Mouse (Mus musculus) neural tube, embryonic 11.5 days (tissue): Measurements from ENCODE around the gene Pea15a. TPM values are rescaled to one million over a fixed set of nuclear protein-coding genes. Genes with fewer than 3 reads are reported as not detected.
"Not testable (repeated sequence)": the region's sequence is repeated elsewhere in the genome, so short reads cannot be mapped to it uniquely, and the experiment has no call there.

ENCODE experiments used
- ATAC-seq: fragments of 200-750 bp; cut with Nextera tagmentation; 2 replicates; pipeline ENCODE4 v1.8.0; 2017; ENCODE audit warnings: moderate number of reproducible peaks, mild to moderate bottlenecking, moderate TSS enrichment, moderate library complexity; ENCODE audit not compliant: insufficient read depth, low FRiP score, low TSS enrichment
- DNase-seq: peaks from one replicate; pipeline ENCODE4 v3.0.0-alpha.2; 2015; ENCODE audit warnings: low spot score
- H3K27ac ChIP-seq: fragments of 300-500 bp; sonication (generic); 2 replicates; pipeline ENCODE4 v1.5.1; 2014; ENCODE audit warnings: low read depth, mild to moderate bottlenecking, low read length
- H3K27me3 ChIP-seq: fragments of 300-500 bp; sonication (generic); 2 replicates; pipeline ENCODE4 v1.6.1; 2014; ENCODE audit warnings: mild to moderate bottlenecking, low read length, mixed read lengths; ENCODE audit not compliant: control insufficient read depth, insufficient read depth
- H3K36me3 ChIP-seq: fragments of 300-500 bp; sonication (generic); 2 replicates; pipeline ENCODE4 v1.6.1; 2014; ENCODE audit warnings: mild to moderate bottlenecking, low read length, moderate library complexity, mixed read lengths; ENCODE audit not compliant: control insufficient read depth, insufficient read depth
- H3K4me1 ChIP-seq: fragments of 300-500 bp; sonication (generic); 2 replicates; pipeline ENCODE4 v1.6.1; 2014; ENCODE audit warnings: low read length, mixed read lengths; ENCODE audit not compliant: control insufficient read depth, insufficient read depth
- H3K4me2 ChIP-seq: fragments of 300-500 bp; sonication (generic); 2 replicates; pipeline ENCODE4 v1.6.1; 2014; ENCODE audit warnings: low read depth, mild to moderate bottlenecking, moderate library complexity
- H3K4me3 ChIP-seq: fragments of 300-500 bp; sonication (generic); 2 replicates; pipeline ENCODE4 v1.5.1; 2014; ENCODE audit warnings: low read depth, low read length
- H3K9ac ChIP-seq: fragments of 300-500 bp; sonication (generic); 2 replicates; pipeline ENCODE4 v1.6.1; 2014; ENCODE audit warnings: mild to moderate bottlenecking, low read length
- H3K9me3 ChIP-seq: fragments of 300-500 bp; sonication (generic); 2 replicates; pipeline ENCODE4 v1.6.1; 2016; ENCODE audit warnings: low read length; ENCODE audit not compliant: control insufficient read depth
- WGBS: fragments of 180-500 bp; shearing (Covaris S2); extraction: QIAGEN DNeasy Blood & Tissue Kit; methylation state at CpG from one replicate; pipeline ENCODE4 v1.1.7; 2014; 5-methylcytosine and 5-hydroxymethylcytosine counted together
- polyA plus RNA-seq: library from polyadenylated mRNA; unstranded; fragments of >200 nt; fragmentation: Nextera tagmentation; extraction: Ambion mirVana; gene quantifications from 2 replicates; pipeline ENCODE4 v1.2.1, GENCODE M21; 2014

Gene Pea15a
- polyA plus RNA-seq = 249 and 272 TPM in 2 replicates

- H3K36me3 ChIP-seq = no peaks in the 10 kb centered on the region
These were observed at the start of gene Pea15a for GRCm38 (mm10) chr1:172206141-172206917. Pea15a (minus strand) TSS chr1:172206804.

GRCm38 (mm10) chr1:172247679-172248078, 41.1 kb upstream of the Pea15a start:
- Histone ChIP-seq H3K4me3 (no peak overlapping the region), H3K9me3 (no peaks in the 10 kb centered on the region), H3K27me3 (peaks cover 6% of the 10 kb centered on the region; the same call in 1 of the 2 replicates), H3K27ac (no peak overlapping the region), H3K4me1 (no peaks in the 10 kb centered on the region), H3K4me2 (no peak overlapping the region), H3K36me3 (no peaks in the 10 kb centered on the region), H3K9ac (no peak overlapping the region)
- ATAC-seq = peak; percentile 52
- WGBS = 55% methylated on average over 2 of the region's 2 CpGs
- DNase-seq = peak; percentile 61

More at GRCm38 (mm10) chr1:172206141-172206917, at the start of gene Pea15a:
- peaks cover 43% of the 10 kb centered on the region for H3K4me1 ChIP-seq
- H3K4me3 ChIP-seq = peak within 1 kb of the TSS; percentile 76
- H3K27ac ChIP-seq = peak within 1 kb of the TSS; percentile 80
- peak; percentile 85 for DNase-seq
- 1% methylated on average over 38 of the region's 40 CpGs for WGBS
- H3K27me3 ChIP-seq = no peaks in the 10 kb centered on the region
- ATAC-seq = peak; percentile 46
- peak within 1 kb of the TSS; percentile 89 for H3K9ac ChIP-seq
- H3K4me2 ChIP-seq = peak within 1 kb of the TSS; percentile 68
- H3K9me3 ChIP-seq = no peaks in the 10 kb centered on the region

- Histone ChIP-seq H3K9ac (no peak overlapping the region), H3K27ac (no peak overlapping the region), H3K27me3 (peaks cover 6% of the 10 kb centered on the region; the same call in 1 of the 2 replicates), H3K36me3 (no peaks in the 10 kb centered on the region), H3K4me2 (no peak overlapping the region), H3K4me1 (peaks cover 2% of the 10 kb centered on the region; the same call in 1 of the 2 replicates), H3K4me3 (no peak overlapping the region), H3K9me3 (no peaks in the 10 kb centered on the region)
- DNase-seq = no peak
- no peak for ATAC-seq
- WGBS = 66% methylated on average over 4 of the region's 4 CpGs
These were observed 40.6 kb upstream of the Pea15a start for GRCm38 (mm10) chr1:172247216-172247615.

- H3K27ac ChIP-seq, ATAC-seq, H3K27me3 ChIP-seq, H3K36me3 ChIP-seq, H3K9ac ChIP-seq, H3K4me3 ChIP-seq, H3K4me1 ChIP-seq, H3K9me3 ChIP-seq, H3K4me2 ChIP-seq, DNase-seq: not testable (repeated sequence)
- 38% methylated on average over 23 of the region's 23 CpGs for WGBS
These were observed 38.0 kb upstream of the Pea15a start for GRCm38 (mm10) chr1:172244645-172245044.

GRCm38 (mm10) chr1:172243547-172244205, 37.1 kb upstream of the Pea15a start:
- WGBS = 31% methylated on average over 16 of the region's 16 CpGs
- DNase-seq (no peak), ATAC-seq (no peak)
- Histone ChIP-seq H3K27ac (no peak overlapping the region), H3K4me2 (peak overlapping the region; percentile 7; the same call in 1 of the 2 replicates), H3K4me1 (peaks cover 6% of the 10 kb centered on the region; the same call in 1 of the 2 replicates), H3K9ac (no peak overlapping the region), H3K27me3 (peaks cover 6% of the 10 kb centered on the region; the same call in 1 of the 2 replicates), H3K36me3 (no peaks in the 10 kb centered on the region), H3K9me3 (no peaks in the 10 kb centered on the region), H3K4me3 (no peak overlapping the region)

GRCm38 (mm10) chr1:172242401-172242800, 35.8 kb upstream of the Pea15a start:
- DNase-seq (peak; percentile 38), ATAC-seq (0 out of 2 replicates have a peak, but pooled peaks have one; percentile 43)
- Histone ChIP-seq H3K27ac (no peak overlapping the region), H3K9ac (no peak overlapping the region), H3K4me2 (no peak overlapping the region), H3K9me3 (no peaks in the 10 kb centered on the region), H3K4me1 (peaks cover 6% of the 10 kb centered on the region; the same call in 1 of the 2 replicates), H3K4me3 (no peak overlapping the region), H3K36me3 (no peaks in the 10 kb centered on the region), H3K27me3 (peaks cover 6% of the 10 kb centered on the region; the same call in 1 of the 2 replicates)
- 42% methylated on average over 2 of the region's 2 CpGs for WGBS

- Histone ChIP-seq H3K27me3 (peaks cover 6% of the 10 kb centered on the region; the same call in 1 of the 2 replicates), H3K4me1 (peaks cover 6% of the 10 kb centered on the region; the same call in 1 of the 2 replicates), H3K4me2 (no peak overlapping the region), H3K27ac (no peak overlapping the region), H3K36me3 (no peaks in the 10 kb centered on the region), H3K9me3 (no peaks in the 10 kb centered on the region), H3K9ac (no peak overlapping the region), H3K4me3 (no peak overlapping the region)
- peak; percentile 41 for DNase-seq
- whole genome bisulfite sequencing = 32% methylated on average over 6 of the region's 6 CpGs
- ATAC-seq = peak; percentile 52; the same call in 1 of the 2 replicates
These were observed 34.5 kb upstream of the Pea15a start for GRCm38 (mm10) chr1:172240945-172241708.

GRCm38 (mm10) chr1:172229215-172229614, 22.6 kb upstream of the Pea15a start:
- Histone ChIP-seq H3K9ac (no peak overlapping the region), H3K27ac (no peak overlapping the region), H3K9me3 (no peaks in the 10 kb centered on the region), H3K27me3 (no peaks in the 10 kb centered on the region), H3K36me3 (no peaks in the 10 kb centered on the region), H3K4me2 (no peak overlapping the region), H3K4me3 (no peak overlapping the region), H3K4me1 (no peaks in the 10 kb centered on the region)
- 94% methylated on average over 1 of the region's 1 CpGs for WGBS
- DNase-seq (no peak), ATAC-seq (no peak)
